Mouse (Mus musculus) forebrain, embryonic 10.5 days (tissue): ENCODE measurements around the gene Tmem156. TPM values are rescaled to one million over a fixed set of nuclear protein-coding genes. Genes with fewer than 3 reads are reported as not detected.

Source experiments
- DNase-seq: peaks from one replicate; pipeline ENCODE4 v3.0.0-alpha.2; 2017; ENCODE audit warnings: low spot score; ENCODE audit errors: extremely low spot score
- H3K27ac ChIP-seq: fragments of 300-500 bp; sonication (generic); 2 replicates; pipeline ENCODE4 v1.5.1; 2016; ENCODE audit warnings: mild to moderate bottlenecking
- H3K27me3 ChIP-seq: fragments of 300-500 bp; sonication (generic); 2 replicates; pipeline ENCODE4 v1.6.1; 2016; ENCODE audit warnings: mild to moderate bottlenecking; ENCODE audit not compliant: poor library complexity, severe bottlenecking
- H3K36me3 ChIP-seq: fragments of 300-500 bp; sonication (generic); replicated peaks from 2 replicates; pipeline ENCODE4 v1.6.1; 2016; ENCODE audit warnings: mild to moderate bottlenecking, moderate library complexity
- H3K4me1 ChIP-seq: fragments of 300-500 bp; sonication (generic); 2 replicates; pipeline ENCODE4 v1.6.1; 2016
- H3K4me3 ChIP-seq: fragments of 300-500 bp; sonication (generic); 2 replicates; pipeline ENCODE4 v1.5.1; 2016; ENCODE audit warnings: mild to moderate bottlenecking, moderate library complexity
- H3K9me3 ChIP-seq: fragments of 300-500 bp; sonication (generic); 2 replicates; pipeline ENCODE4 v1.6.1; 2016; ENCODE audit warnings: mild to moderate bottlenecking, moderate library complexity
- WGBS: fragments of 180-500 bp; shearing (Covaris S2); methylation state at CpG from one replicate; pipeline ENCODE4 v1.1.7; 2016; 5-methylcytosine and 5-hydroxymethylcytosine counted together
- polyA plus RNA-seq: library from polyadenylated mRNA; unstranded; fragments of >200 nt; fragmentation: Nextera tagmentation; extraction: Ambion mirVana; gene quantifications from 2 replicates; pipeline ENCODE4 v1.2.1, GENCODE M21; 2016

Tmem156 gene
- polyA plus RNA-seq, 1 experiment from 2014 or later = not detected

- Histone ChIP-seq H3K36me3 (peaks cover 10% of the 10 kb centered on the region), H3K4me1 (peaks cover 22% of the 10 kb centered on the region), H3K27ac (no peak overlapping the region), H3K27me3 (no peaks in the 10 kb centered on the region), H3K4me3 (no peak overlapping the region), H3K9me3 (no peaks in the 10 kb centered on the region)
- no peak for DNase-seq
- WGBS = 93% methylated on average over 4 of the region's 4 CpGs
These were observed 86.7 kb downstream of the Tmem156 start for GRCm38 (mm10) chr5:65005251-65005650.

Other genes starting within 250 kb of the Tmem156 start
- 0.58 and 0.62 TPM in 2 replicates for gene Tlr1, start 158.6 kb downstream of the Tmem156 start, polyA plus RNA-seq
- gene Tlr6, start 132.0 kb downstream of the Tmem156 start, polyA plus RNA-seq = 0.12 and 0.26 TPM in 2 replicates
- gene Fam114a1, start 122.1 kb downstream of the Tmem156 start, polyA plus RNA-seq = 11.7 and 13.6 TPM in 2 replicates
- gene Klhl5, start 15.4 kb upstream of the Tmem156 start, polyA plus RNA-seq = 21.5 and 21.8 TPM in 2 replicates
- gene Wdr19, start 107.6 kb upstream of the Tmem156 start, polyA plus RNA-seq = 12.8 and 13.7 TPM in 2 replicates
- gene Rfc1, start 243.5 kb upstream of the Tmem156 start, polyA plus RNA-seq = 103 and 110 TPM in 2 replicates